Mouse (Mus musculus): Measurements from ENCODE around the gene Magi1.
A peak's percentile ranks its signal among the peaks of the same experiment; 100 is the strongest.
"Not testable (repeated sequence)": the region's sequence is repeated elsewhere in the genome, so short reads cannot be mapped to it uniquely, and the experiment has no call there.

Magi1 gene

GRCm38 (mm10) chr6:93657187-93657974, 626.3 kb downstream of the Magi1 start:
- peak; percentile 34 for DNase-seq (ENCODE audit: low read depth, low spot score)

GRCm38 (mm10) chr6:93648581-93649230, 635.0 kb downstream of the Magi1 start:
- DNase-seq (ENCODE audit: low read depth, low spot score), result no peak

- DNase-seq (ENCODE audit: low read depth, low spot score), result not testable (repeated sequence)
Measured at GRCm38 (mm10) chr6:93629735-93630291, 653.9 kb downstream of the Magi1 start.

- no peak for DNase-seq (ENCODE audit: low read depth, low spot score)
Measured at GRCm38 (mm10) chr6:93627200-93627599, 656.5 kb downstream of the Magi1 start.

Data from CD4-positive, CD25-positive, alpha-beta regulatory T cell, adult 2 months (primary cell).